Mouse (Mus musculus): ENCODE results near the gene Prcd. TPM values are rescaled to one million over a fixed set of nuclear protein-coding genes. Genes with fewer than 3 reads are reported as not detected.

Prcd gene
- polyA plus RNA-seq, 1 experiment from 2014 or later, result 0.32 TPM

- H3K27ac ChIP-seq (ENCODE audit: low read depth), result no peak overlapping the region
- H3K4me3 ChIP-seq (ENCODE audit: low read depth, low read length), result no peak overlapping the region
- H3K27me3 ChIP-seq (ENCODE audit: insufficient read depth, low read length), result peaks cover 34% of the 10 kb centered on the region
- WGBS (ENCODE audit: insufficient replicate concordance), result 48% methylated on average over 8 of the region's 8 CpGs
- no peaks in the 10 kb centered on the region for H3K36me3 ChIP-seq (replicated peaks; ENCODE audit: insufficient read depth, low read length)
- no peak overlapping the region for H3K4me2 ChIP-seq (ENCODE audit: low read depth, low read length)
- H3K9me3 ChIP-seq (ENCODE audit: low read length), result no peaks in the 10 kb centered on the region
- H3K9ac ChIP-seq (replicated peaks), result no peak overlapping the region
- no peak for DNase-seq
- peaks cover 3% of the 10 kb centered on the region for H3K4me1 ChIP-seq (ENCODE audit: insufficient read depth)
- no peak for ATAC-seq
- TF ChIP-seq EP300 (IDR thresholded peaks at IDR 0.05; ENCODE audit: low read depth), result no peak
- no peak for TF ChIP-seq CTCF (IDR thresholded peaks at IDR 0.05; ENCODE audit: low read depth)
Observed at GRCm38 (mm10) chr11:116651339-116651738, 2.0 kb upstream of the Prcd start.

GRCm38 (mm10) chr11:116652330-116653098, 820 bp upstream of the Prcd start:
- 61% methylated on average over 25 of the region's 25 CpGs for WGBS (ENCODE audit: insufficient replicate concordance)
- Histone ChIP-seq H3K9me3 (ENCODE audit: low read length) (no peaks in the 10 kb centered on the region), H3K27me3 (ENCODE audit: insufficient read depth, low read length) (peaks cover 34% of the 10 kb centered on the region), H3K36me3 (replicated peaks; ENCODE audit: insufficient read depth, low read length) (no peaks in the 10 kb centered on the region), H3K9ac (replicated peaks) (no peak overlapping the region), H3K27ac (ENCODE audit: low read depth) (no peak overlapping the region), H3K4me2 (ENCODE audit: low read depth, low read length) (peak overlapping the region; percentile 65; the same call in 1 of the 2 replicates), H3K4me3 (ENCODE audit: low read depth, low read length) (no peak overlapping the region), H3K4me1 (ENCODE audit: insufficient read depth) (peaks cover 8% of the 10 kb centered on the region)
- DNase-seq, result no peak
- ATAC-seq, result no peak
- TF ChIP-seq CTCF (IDR thresholded peaks at IDR 0.05; ENCODE audit: low read depth) (no peak), EP300 (IDR thresholded peaks at IDR 0.05; ENCODE audit: low read depth) (no peak)

- peaks cover 15% of the 10 kb centered on the region for H3K4me1 ChIP-seq (ENCODE audit: insufficient read depth)
- H3K4me3 ChIP-seq (ENCODE audit: low read depth, low read length), result peak overlapping the region; percentile 41
- peak overlapping the region; percentile 34; the same call in 1 of the 2 replicates for H3K9ac ChIP-seq (replicated peaks)
- 2% methylated on average over 47 of the region's 47 CpGs for WGBS (ENCODE audit: insufficient replicate concordance)
- ATAC-seq, result no peak
- H3K27ac ChIP-seq (ENCODE audit: low read depth), result no peak overlapping the region
- TF ChIP-seq CTCF (IDR thresholded peaks at IDR 0.05; ENCODE audit: low read depth) (no peak), EP300 (IDR thresholded peaks at IDR 0.05; ENCODE audit: low read depth) (no peak)
- no peaks in the 10 kb centered on the region for H3K36me3 ChIP-seq (replicated peaks; ENCODE audit: insufficient read depth, low read length)
- H3K27me3 ChIP-seq (ENCODE audit: insufficient read depth, low read length), result peaks cover 34% of the 10 kb centered on the region
- H3K4me2 ChIP-seq (ENCODE audit: low read depth, low read length), result peak overlapping the region; percentile 65
- H3K9me3 ChIP-seq (ENCODE audit: low read length), result no peaks in the 10 kb centered on the region
- no peak for DNase-seq
Observed at GRCm38 (mm10) chr11:116653709-116654221, 431 bp downstream of the Prcd start.

GRCm38 (mm10) chr11:116654255-116654821, 1.0 kb downstream of the Prcd start, which contains the start of gene Cygb:
Gene Cygb (minus strand): TSS chr11:116654313.
- ATAC-seq, result no peak
- Histone ChIP-seq H3K27me3 (ENCODE audit: insufficient read depth, low read length) (peaks cover 34% of the 10 kb centered on the region), H3K9ac (replicated peaks) (peak within 1 kb of the TSS; percentile 34; the same call in 1 of the 2 replicates), H3K36me3 (replicated peaks; ENCODE audit: insufficient read depth, low read length) (no peaks in the 10 kb centered on the region), H3K4me1 (ENCODE audit: insufficient read depth) (peaks cover 15% of the 10 kb centered on the region), H3K27ac (ENCODE audit: low read depth) (no peak within 1 kb of the TSS), H3K9me3 (ENCODE audit: low read length) (no peaks in the 10 kb centered on the region), H3K4me3 (ENCODE audit: low read depth, low read length) (peak within 1 kb of the TSS; percentile 41), H3K4me2 (ENCODE audit: low read depth, low read length) (peak within 1 kb of the TSS; percentile 65)
- no peak for DNase-seq
- TF ChIP-seq CTCF (IDR thresholded peaks at IDR 0.05; ENCODE audit: low read depth) (no peak), EP300 (IDR thresholded peaks at IDR 0.05; ENCODE audit: low read depth) (no peak)
- WGBS (ENCODE audit: insufficient replicate concordance), result 6% methylated on average over 27 of the region's 28 CpGs

GRCm38 (mm10) chr11:116656348-116657191, 3.2 kb downstream of the Prcd start:
- H3K27ac ChIP-seq (ENCODE audit: low read depth), result no peak overlapping the region
- H3K9ac ChIP-seq (replicated peaks), result no peak overlapping the region
- no peaks in the 10 kb centered on the region for H3K9me3 ChIP-seq (ENCODE audit: low read length)
- no peak overlapping the region for H3K4me2 ChIP-seq (ENCODE audit: low read depth, low read length)
- no peak overlapping the region for H3K4me3 ChIP-seq (ENCODE audit: low read depth, low read length)
- no peaks in the 10 kb centered on the region for H3K36me3 ChIP-seq (replicated peaks; ENCODE audit: insufficient read depth, low read length)
- peaks cover 29% of the 10 kb centered on the region for H3K27me3 ChIP-seq (ENCODE audit: insufficient read depth, low read length)
- WGBS (ENCODE audit: insufficient replicate concordance), result 73% methylated on average over 16 of the region's 16 CpGs
- H3K4me1 ChIP-seq (ENCODE audit: insufficient read depth), result peaks cover 15% of the 10 kb centered on the region
- DNase-seq, result no peak
- no peak for ATAC-seq
- no peak for TF ChIP-seq EP300 (IDR thresholded peaks at IDR 0.05; ENCODE audit: low read depth)
- no peak for TF ChIP-seq CTCF (IDR thresholded peaks at IDR 0.05; ENCODE audit: low read depth)
